Mouse (Mus musculus) heart, adult 2 months (tissue): Measurements from ENCODE around the gene Fgfr2.

Experiments used
- CTCF ChIP-seq: fragments of 200-600 bp; IDR thresholded peaks from 2 replicates; pipeline ENCODE4 v1.8.1; 2022; ENCODE audit warnings: antibody characterized with exemption, mild to moderate bottlenecking, moderate library complexity
- EP300 ChIP-seq: fragments of 200-500 bp; IDR thresholded peaks from 2 replicates; pipeline ENCODE4 v1.6.1; 2011; ENCODE audit warnings: low read depth, low read length, control low read depth; ENCODE audit not compliant: insufficient read depth
- POLR2A ChIP-seq: fragments of 200-500 bp; IDR thresholded peaks from 2 replicates; pipeline ENCODE4 v1.6.1; 2011; ENCODE audit warnings: mild to moderate bottlenecking, low read depth, low read length, control low read depth; ENCODE audit not compliant: insufficient read depth

DNA sequence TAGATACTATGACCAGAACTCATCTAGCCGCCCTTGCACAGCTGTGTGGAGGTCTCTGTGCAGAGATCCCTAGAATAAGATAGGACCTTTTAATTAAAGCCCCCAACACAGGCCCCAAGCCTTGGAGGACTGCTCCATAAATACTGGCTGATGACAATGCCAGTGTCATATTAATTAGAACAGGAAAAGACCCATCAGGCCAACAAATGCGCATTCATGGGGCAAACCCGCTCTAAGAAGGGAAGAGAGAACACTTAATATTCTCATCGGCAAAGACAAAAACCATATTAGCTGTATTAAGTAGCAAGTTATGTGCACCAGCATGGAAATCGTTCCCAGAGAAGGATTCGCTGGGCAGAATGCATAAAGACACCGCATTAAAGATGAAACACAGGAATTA, 1521.0 kb downstream of the Fgfr2 start:
- TF ChIP-seq CTCF (no peak), POLR2A (no peak), EP300 (no peak)
